Mouse (Mus musculus) cortical plate, adult 2 months (tissue): ENCODE data around the gene Cks1b.

Experiments
- CTCF ChIP-seq: fragments of 200-500 bp; IDR thresholded peaks from 2 replicates; pipeline ENCODE4 v1.5.1; 2011; ENCODE audit warnings: mild to moderate bottlenecking, control low read depth, low read length; ENCODE audit not compliant: insufficient read depth; ENCODE audit errors: extremely low read depth
- POLR2A ChIP-seq: fragments of 200-500 bp; IDR thresholded peaks from 2 replicates; pipeline ENCODE4 v1.6.1; 2011; ENCODE audit warnings: mild to moderate bottlenecking, low read length, control low read depth; ENCODE audit not compliant: insufficient read depth; ENCODE audit errors: extremely low read depth

GRCm38 (mm10) chr3:89388901-89389740, 29.1 kb downstream of the Cks1b start:
- no peak for TF ChIP-seq CTCF
- no peak for TF ChIP-seq POLR2A
